Mouse (Mus musculus) lung, embryonic 14.5 days (tissue): ENCODE measurements around the gene Dhrs13. TPM values are rescaled to one million over a fixed set of nuclear protein-coding genes. Genes with fewer than 3 reads are reported as not detected.

Experiments used
- ATAC-seq: fragments of 200-750 bp; cut with Nextera tagmentation; 2 replicates; pipeline ENCODE4 v1.8.0; 2017; ENCODE audit warnings: mild to moderate bottlenecking, moderate TSS enrichment, moderate library complexity; ENCODE audit not compliant: insufficient read depth
- DNase-seq: peaks from one replicate; pipeline ENCODE4 v3.0.0-alpha.2; 2015
- H3K27ac ChIP-seq: fragments of 300-500 bp; sonication (generic); 2 replicates; pipeline ENCODE4 v1.5.1; 2014; ENCODE audit warnings: low read depth, mild to moderate bottlenecking, moderate library complexity
- H3K27me3 ChIP-seq: fragments of 300-500 bp; sonication (generic); 2 replicates; pipeline ENCODE4 v1.6.1; 2014; ENCODE audit warnings: low read length, control low read depth; ENCODE audit not compliant: insufficient read depth
- H3K36me3 ChIP-seq: fragments of 300-500 bp; sonication (generic); 2 replicates; pipeline ENCODE4 v1.6.1; 2014; ENCODE audit warnings: control low read depth; ENCODE audit not compliant: insufficient read depth
- H3K4me1 ChIP-seq: fragments of 300-500 bp; sonication (generic); 2 replicates; pipeline ENCODE4 v1.6.1; 2014; ENCODE audit warnings: antibody characterized with exemption, control low read depth; ENCODE audit not compliant: insufficient read depth
- H3K4me2 ChIP-seq: fragments of 300-500 bp; sonication (generic); 2 replicates; pipeline ENCODE4 v1.6.1; 2014; ENCODE audit warnings: mild to moderate bottlenecking
- H3K4me3 ChIP-seq: fragments of 300-500 bp; sonication (generic); 2 replicates; pipeline ENCODE4 v1.5.1; 2014; ENCODE audit warnings: low read depth, low read length
- H3K9ac ChIP-seq: fragments of 300-500 bp; sonication (generic); 2 replicates; pipeline ENCODE4 v1.6.1; 2014
- H3K9me3 ChIP-seq: fragments of 300-500 bp; sonication (generic); 2 replicates; pipeline ENCODE4 v1.6.1; 2016; ENCODE audit warnings: low read depth, low read length, control low read depth
- CTCF ChIP-seq: IDR thresholded peaks from 2 replicates; pipeline ENCODE4 v1.5.1; 2016; ENCODE audit warnings: antibody characterized with exemption, low read depth
- whole genome bisulfite sequencing: fragments of 180-500 bp; shearing (Covaris S2); extraction: QIAGEN DNeasy Blood & Tissue Kit; methylation state at CpG from one replicate; pipeline ENCODE4 v1.1.7; 2014; 5-methylcytosine and 5-hydroxymethylcytosine counted together
- microRNA counts: library from miRNA; unstranded; fragments of <30 nt; microRNA quantifications from one replicate; lab custom pipeline; 2016
- microRNA-seq: library from miRNA; unstranded; fragments of <30 nt; microRNA quantifications from one replicate; pipeline ENCODE4, GENCODE M21; 2016; ENCODE audit warnings: borderline number of aligned reads
- polyA plus RNA-seq: library from polyadenylated mRNA; unstranded; fragments of >200 nt; fragmentation: Nextera tagmentation; extraction: Ambion mirVana; gene quantifications from 2 replicates; pipeline ENCODE4 v1.2.1, GENCODE M21; 2014

The Dhrs13 gene
- polyA plus RNA-seq, 1 experiment from 2014 or later = 17.7 TPM

DNA sequence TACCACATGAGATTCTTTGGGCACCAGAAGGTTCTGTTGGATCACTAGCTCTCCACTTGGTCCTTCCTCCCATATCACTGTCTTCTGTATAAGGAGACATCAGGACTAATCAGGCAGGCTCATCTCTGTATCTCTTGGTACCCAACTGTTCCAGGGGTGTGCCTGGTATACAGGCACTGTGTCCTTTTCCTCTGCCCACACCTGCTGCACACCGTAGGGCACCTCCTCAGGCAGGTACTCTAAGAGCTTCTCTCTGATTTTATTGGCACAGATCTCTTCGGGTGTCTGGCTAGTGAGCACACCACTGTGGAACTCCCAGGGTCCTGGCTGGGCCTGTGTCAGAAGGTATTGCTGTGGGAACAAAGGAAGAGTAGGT is 42.2 kb downstream of the Dhrs13 start:
- 83% methylated on average over 2 of the region's 2 CpGs for WGBS
- no peak for TF ChIP-seq CTCF
- H3K9ac ChIP-seq = no peak overlapping the region
- H3K27me3 ChIP-seq = no peaks in the 10 kb centered on the region
- ATAC-seq (peak; percentile 12; the same call in 1 of the 2 replicates), DNase-seq (no peak)
- H3K9me3 ChIP-seq = no peaks in the 10 kb centered on the region
- H3K4me2 ChIP-seq = no peak overlapping the region
- H3K36me3 ChIP-seq = peaks cover 59% of the 10 kb centered on the region
- no peak overlapping the region for H3K4me3 ChIP-seq
- no peaks in the 10 kb centered on the region for H3K4me1 ChIP-seq
- no peak overlapping the region for H3K27ac ChIP-seq

DNA sequence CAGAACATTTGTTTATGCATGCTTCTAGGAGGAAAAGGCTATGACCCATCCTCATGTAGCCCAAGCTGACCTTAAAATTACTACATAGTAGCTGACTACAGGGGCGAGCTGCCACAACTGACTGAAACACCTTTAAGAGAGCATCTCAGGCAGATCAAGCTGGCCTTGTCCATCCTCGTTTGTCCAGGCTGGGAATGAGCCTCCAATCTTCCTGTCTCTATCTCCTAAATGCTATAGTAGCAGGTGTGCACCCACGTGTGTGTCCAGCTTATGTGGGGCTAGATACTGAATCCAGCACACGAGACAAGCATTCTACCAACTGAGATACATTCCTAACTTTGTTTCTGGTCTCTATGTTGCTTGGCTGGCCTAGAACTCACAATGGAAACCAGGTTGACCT is 42.6 kb downstream of the Dhrs13 start:
- Histone ChIP-seq H3K9me3 (no peaks in the 10 kb centered on the region), H3K36me3 (peaks cover 59% of the 10 kb centered on the region), H3K27ac (no peak overlapping the region), H3K4me1 (peaks cover 2% of the 10 kb centered on the region; the same call in 1 of the 2 replicates), H3K9ac (no peak overlapping the region), H3K27me3 (no peaks in the 10 kb centered on the region), H3K4me3 (no peak overlapping the region), H3K4me2 (no peak overlapping the region)
- no peak for DNase-seq
- WGBS = 85% methylated on average over 4 of the region's 4 CpGs
- ATAC-seq = no peak
- no peak for TF ChIP-seq CTCF

DNA sequence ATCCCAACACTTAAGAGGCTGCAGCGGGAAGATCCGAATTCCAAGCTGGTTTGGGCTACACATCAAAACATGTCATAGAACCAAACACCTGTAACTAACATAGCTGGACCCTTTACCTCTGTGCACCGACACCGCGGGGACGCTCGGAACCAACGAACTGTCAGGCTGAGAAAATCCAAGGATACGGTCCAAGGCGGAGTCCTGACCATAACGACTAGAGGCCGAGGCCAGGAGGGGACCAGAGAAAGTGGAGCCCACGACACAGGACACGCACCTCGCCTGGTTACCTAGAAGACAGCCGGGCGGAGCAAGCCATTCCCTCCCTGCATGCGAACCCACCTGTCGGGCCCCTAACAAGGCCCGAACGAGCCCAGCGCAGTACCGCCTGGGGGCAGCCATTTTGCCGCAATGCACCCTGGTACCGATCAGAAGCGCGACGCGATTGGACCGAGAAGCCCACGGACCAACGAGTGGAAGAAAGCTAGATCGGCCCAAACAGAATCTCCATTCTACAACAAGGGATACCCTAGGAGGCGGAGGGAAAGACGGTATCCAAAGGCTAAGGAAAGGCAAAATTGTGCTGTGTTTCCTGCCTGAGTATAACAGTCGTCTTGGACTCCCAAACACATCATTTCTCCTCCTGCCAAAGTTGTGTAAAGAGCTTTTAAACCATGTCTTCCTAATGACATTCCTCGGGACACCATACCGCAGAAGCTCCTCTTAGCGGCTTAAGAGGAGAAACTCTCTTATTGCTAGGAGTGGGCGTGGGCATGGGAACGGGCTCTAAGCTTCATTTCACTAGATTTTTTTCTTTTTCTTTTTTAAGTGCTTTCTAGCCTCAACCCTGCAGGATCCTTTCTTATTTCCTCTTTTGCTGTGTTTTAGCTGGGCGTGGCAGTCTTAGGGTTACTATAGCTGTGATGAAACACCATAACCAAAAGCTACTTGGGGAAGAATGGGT is 48.2 kb downstream of the Dhrs13 start, which contains the start of gene Eral1:
Gene Eral1, minus strand, starts transcription at position 423 of the 961 bp plus-strand sequence.
- peak within 1 kb of the TSS; percentile 93 for H3K4me3 ChIP-seq
- H3K4me1 ChIP-seq = peaks cover 2% of the 10 kb centered on the region; the same call in 1 of the 2 replicates
- H3K4me2 ChIP-seq = peak within 1 kb of the TSS; percentile 86
- H3K27me3 ChIP-seq = no peaks in the 10 kb centered on the region
- 2% methylated on average over 42 of the region's 42 CpGs for WGBS
- peaks cover 25% of the 10 kb centered on the region for H3K36me3 ChIP-seq
- H3K9me3 ChIP-seq = no peaks in the 10 kb centered on the region
- 0 out of 2 replicates have a peak within 1 kb of the TSS, but pooled peaks have one; percentile 32 for H3K27ac ChIP-seq
- DNase-seq (peak; percentile 95), ATAC-seq (peak; percentile 98)
- no peak for TF ChIP-seq CTCF
- H3K9ac ChIP-seq = peak within 1 kb of the TSS; percentile 74

DNA sequence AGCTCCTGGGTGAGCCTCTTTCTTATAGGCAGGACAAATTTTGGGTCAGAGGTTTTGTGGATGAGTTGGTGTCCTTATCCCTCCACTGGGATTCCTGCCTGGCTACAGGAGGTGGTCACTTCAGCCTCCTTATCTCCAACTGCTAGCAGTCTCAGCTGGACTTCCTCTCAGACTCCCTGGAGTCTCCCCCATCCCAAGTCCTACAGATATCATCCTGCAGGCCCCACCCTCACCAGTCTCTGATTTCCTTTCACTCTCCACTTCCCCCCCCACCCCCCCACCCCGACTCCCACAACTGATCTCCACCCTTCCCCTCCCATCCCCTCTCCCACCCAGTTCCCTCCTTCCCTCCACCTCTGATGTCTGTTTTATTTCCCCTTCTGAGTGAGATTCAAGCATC is 51.5 kb downstream of the Dhrs13 start:
- 6% methylated on average over 1 of the region's 1 CpGs for WGBS
- Histone ChIP-seq H3K9ac (no peak overlapping the region), H3K36me3 (no peaks in the 10 kb centered on the region), H3K4me3 (no peak overlapping the region), H3K27me3 (no peaks in the 10 kb centered on the region), H3K4me1 (peaks cover 2% of the 10 kb centered on the region; the same call in 1 of the 2 replicates), H3K27ac (no peak overlapping the region), H3K9me3 (no peaks in the 10 kb centered on the region), H3K4me2 (no peak overlapping the region)
- TF ChIP-seq CTCF = no peak
- ATAC-seq (no peak), DNase-seq (no peak)

DNA sequence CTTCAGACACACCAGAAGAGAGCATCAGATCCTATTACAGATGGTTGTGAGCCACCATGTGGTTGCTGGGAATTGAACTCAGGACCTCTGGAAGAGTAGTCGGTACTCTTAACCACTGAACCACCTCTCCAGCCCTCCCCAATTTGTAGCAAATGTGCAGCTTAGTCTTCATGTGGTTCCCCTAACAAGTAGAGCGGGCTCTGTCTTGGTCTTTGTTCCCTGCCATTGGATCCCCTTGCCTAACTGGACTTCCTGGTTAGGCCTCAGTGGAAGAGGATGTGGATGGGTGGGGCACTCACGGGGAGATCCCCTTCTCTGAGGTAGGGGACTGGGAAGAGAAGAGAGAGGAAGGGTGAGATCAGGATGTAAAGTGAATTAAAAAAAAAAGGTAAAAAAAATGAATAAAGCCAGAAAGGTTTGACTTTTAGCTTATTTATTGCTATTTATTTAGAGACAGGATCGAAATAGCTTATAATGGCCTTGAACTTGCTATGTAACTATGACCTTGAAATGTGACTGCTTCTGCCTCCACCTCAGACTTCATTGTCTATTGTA is 54.9 kb downstream of the Dhrs13 start:
- no peak overlapping the region for H3K27ac ChIP-seq
- TF ChIP-seq CTCF = no peak
- H3K9ac ChIP-seq = no peak overlapping the region
- H3K27me3 ChIP-seq = no peaks in the 10 kb centered on the region
- no peak overlapping the region for H3K4me3 ChIP-seq
- H3K4me1 ChIP-seq = no peaks in the 10 kb centered on the region
- no peak overlapping the region for H3K4me2 ChIP-seq
- no peak for DNase-seq
- no peak for ATAC-seq
- no peaks in the 10 kb centered on the region for H3K36me3 ChIP-seq
- WGBS = 74% methylated on average over 4 of the region's 4 CpGs
- no peaks in the 10 kb centered on the region for H3K9me3 ChIP-seq

MicroRNAs within 50 kb of the gene (microRNA counts, 519-probe panel; counts per million panel counts)
- microRNA mmu-miR-144 (lab: Ali Mortazavi, UCI) = 4,280 counts per million, percentile 88 among the panel's probes with 10 or more counts
- 3,656 counts per million, percentile 76 among the panel's probes with 10 or more counts for microRNA mmu-miR-451 (lab: Ali Mortazavi, UCI)

Small RNA genes lying within 50 kb of the gene (microRNA-seq; reads per million reads assigned to microRNA genes)
- gene Mir144 = 125 reads per million, percentile 53 among the genes with 10 or more reads in this experiment
- gene Mir451a = not detected
- not detected for gene Mir451b

Other genes starting within 250 kb of the Dhrs13 start
- gene Gm10277, start 244.5 kb upstream of the Dhrs13 start, polyA plus RNA-seq = 1.1 and 1.5 TPM in 2 replicates
- gene Pipox, start 138.2 kb upstream of the Dhrs13 start, polyA plus RNA-seq = 0.88 and 1.6 TPM in 2 replicates
- 0.05 and 0.22 TPM in 2 replicates for gene Sez6, start 101.5 kb upstream of the Dhrs13 start, polyA plus RNA-seq
- gene Phf12, start 49.5 kb upstream of the Dhrs13 start, polyA plus RNA-seq = 15.9 and 20.6 TPM in 2 replicates
- 51.4 and 57.4 TPM in 2 replicates for gene Flot2, start 5.7 kb downstream of the Dhrs13 start, polyA plus RNA-seq
- 37.5 and 38.5 TPM in 2 replicates for gene Eral1, start 48.1 kb downstream of the Dhrs13 start, polyA plus RNA-seq
- 17.8 and 17.9 TPM in 2 replicates for gene Fam222b, start 62.4 kb downstream of the Dhrs13 start, polyA plus RNA-seq
- 73.8 and 75.6 TPM in 2 replicates for gene Traf4, start 133.3 kb downstream of the Dhrs13 start, polyA plus RNA-seq
- gene Nek8, start 144.4 kb downstream of the Dhrs13 start, polyA plus RNA-seq = 15.3 and 17.2 TPM in 2 replicates
- gene Tlcd1, start 144.4 kb downstream of the Dhrs13 start, polyA plus RNA-seq = 19.2 and 21.6 TPM in 2 replicates
- 1,638 and 1,710 TPM in 2 replicates for gene Rpl23a, start 151.3 kb downstream of the Dhrs13 start, polyA plus RNA-seq
- gene Rab34, start 156.2 kb downstream of the Dhrs13 start, polyA plus RNA-seq = 140 TPM in 2 replicates
- 2.8 TPM in 2 replicates for gene Proca1, start 161.1 kb downstream of the Dhrs13 start, polyA plus RNA-seq
- gene Sdf2, start 213.5 kb downstream of the Dhrs13 start, polyA plus RNA-seq = 72.6 and 76.7 TPM in 2 replicates
- gene Supt6, start 213.7 kb downstream of the Dhrs13 start, polyA plus RNA-seq = 25.8 and 27.9 TPM in 2 replicates
- gene 2610507B11Rik, start 229.5 kb downstream of the Dhrs13 start, polyA plus RNA-seq = 71.2 and 76.8 TPM in 2 replicates